Mouse (Mus musculus): ENCODE data around the gene Sh2d1b2. TPM values are rescaled to one million over a fixed set of nuclear protein-coding genes. Genes with fewer than 3 reads are reported as not detected.

Sh2d1b2 gene
- polyA plus RNA-seq (2017; shearing (Covaris generic)): not detected

DNA sequence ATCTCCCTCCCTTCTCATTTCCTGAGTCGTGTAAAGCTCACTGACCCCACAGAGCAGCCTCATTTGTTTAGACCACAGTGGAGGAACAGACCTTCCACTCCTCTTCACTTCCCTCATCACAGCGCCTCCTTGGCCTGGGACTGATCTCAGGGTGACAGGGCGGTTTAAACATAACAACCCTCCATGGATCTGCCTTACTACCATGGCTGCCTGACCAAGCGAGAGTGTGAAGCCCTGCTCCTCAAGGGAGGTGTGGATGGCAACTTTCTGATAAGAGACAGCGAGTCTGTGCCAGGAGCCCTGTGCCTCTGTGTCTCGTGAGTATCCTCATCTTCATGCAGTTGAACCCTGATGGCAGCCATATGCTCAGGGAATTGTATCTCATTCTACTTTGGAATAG is at the start of gene Sh2d1b2:
Gene Sh2d1b2, plus strand, starts transcription at position 62 of the 400 bp plus-strand sequence.

DNA sequence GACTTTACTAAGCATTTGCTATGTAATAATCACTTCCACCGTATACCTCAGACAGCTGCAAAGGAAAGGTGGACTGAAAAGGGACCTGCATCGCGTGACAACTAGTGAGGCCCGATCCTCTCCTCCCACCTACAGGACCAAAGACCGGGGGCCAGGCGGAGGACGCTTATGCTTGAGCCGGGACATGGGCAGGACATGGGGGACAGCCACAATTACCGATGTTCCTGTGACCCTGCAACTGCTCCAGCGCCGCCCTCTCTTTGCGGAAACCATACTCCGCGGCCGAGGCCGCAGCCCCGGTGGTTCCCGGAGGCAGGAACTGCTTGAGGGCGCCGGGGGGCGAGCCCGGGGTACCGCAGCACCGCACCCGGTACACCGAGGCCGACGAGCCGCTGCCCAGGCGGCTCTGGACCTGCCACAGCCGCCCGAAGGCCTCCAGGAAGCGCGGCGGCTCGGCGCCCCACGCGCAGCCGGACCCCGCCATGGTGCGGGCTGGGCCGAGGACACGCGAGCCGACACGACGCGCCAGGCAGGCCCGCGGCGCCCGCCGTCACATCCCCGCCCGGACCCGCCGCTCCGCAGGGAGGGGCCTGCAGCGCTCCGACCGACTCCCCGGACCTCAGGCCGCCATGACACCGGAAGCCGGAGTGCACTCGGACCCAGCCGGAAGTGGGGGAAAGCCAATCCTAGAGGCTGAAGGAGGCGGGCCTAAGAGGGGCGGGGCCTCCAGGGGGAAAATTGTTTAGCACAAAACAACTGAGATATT is 17.6 kb upstream of the Sh2d1b2 start, which contains the start of gene Uhmk1:
Gene Uhmk1, minus strand, starts transcription at position 641 of the 766 bp plus-strand sequence.

GRCm38 (mm10) chr1:170277016-170277415 is 44.5 kb downstream of the Sh2d1b2 start, which contains the start of gene Sh2d1b1:
TSS of gene Sh2d1b1 (plus strand) at chr1:170277320.

Other genes with a start within 250 kb of the Sh2d1b2 start
- gene Ddr2, start 122.0 kb upstream of the Sh2d1b2 start, polyA plus RNA-seq (2017; shearing (Covaris generic)): not detected
- gene Uap1, start 57.8 kb upstream of the Sh2d1b2 start, polyA plus RNA-seq (2017; shearing (Covaris generic)): 11.6 TPM
- 5.7 TPM for gene Uhmk1, start 17.4 kb upstream of the Sh2d1b2 start, polyA plus RNA-seq (2017; shearing (Covaris generic))
- not detected for gene Sh2d1b1, start 44.6 kb downstream of the Sh2d1b2 start, polyA plus RNA-seq (2017; shearing (Covaris generic))
- not detected for gene Gm7694, start 73.6 kb downstream of the Sh2d1b2 start, polyA plus RNA-seq (2017; shearing (Covaris generic))
- not detected for gene Spata46, start 76.1 kb downstream of the Sh2d1b2 start, polyA plus RNA-seq (2017; shearing (Covaris generic))